Mouse (Mus musculus) urinary bladder, postnatal 36 days (tissue): Measurements from ENCODE around the gene Casc3.

ENCODE experiments used
- DNase-seq, 2 experiments: peaks; one replicate each; pipeline ENCODE4 v3.0.0; 2022; ENCODE audit warnings: low spot score in 2 of 2, mixed read lengths in 1 of 2

Gene Casc3

GRCm38 (mm10) chr11:98772667-98773171 is 32.0 kb upstream of the Casc3 start:
- peak; percentile 68 to 81 for DNase-seq

GRCm38 (mm10) chr11:98773635-98774295 is 30.9 kb upstream of the Casc3 start:
- DNase-seq, result peak; percentile 100

GRCm38 (mm10) chr11:98774582-98775347 is 29.9 kb upstream of the Casc3 start, which contains the start of gene Nr1d1:
Gene Nr1d1 (minus strand): TSS chr11:98775333.
- DNase-seq, result no peak

- peak; percentile 99 to 100 for DNase-seq
Measured at GRCm38 (mm10) chr11:98775348-98776051, 29.2 kb upstream of the Casc3 start.

- no peak for DNase-seq
Measured at GRCm38 (mm10) chr11:98776052-98776764, 28.5 kb upstream of the Casc3 start.

DNA sequence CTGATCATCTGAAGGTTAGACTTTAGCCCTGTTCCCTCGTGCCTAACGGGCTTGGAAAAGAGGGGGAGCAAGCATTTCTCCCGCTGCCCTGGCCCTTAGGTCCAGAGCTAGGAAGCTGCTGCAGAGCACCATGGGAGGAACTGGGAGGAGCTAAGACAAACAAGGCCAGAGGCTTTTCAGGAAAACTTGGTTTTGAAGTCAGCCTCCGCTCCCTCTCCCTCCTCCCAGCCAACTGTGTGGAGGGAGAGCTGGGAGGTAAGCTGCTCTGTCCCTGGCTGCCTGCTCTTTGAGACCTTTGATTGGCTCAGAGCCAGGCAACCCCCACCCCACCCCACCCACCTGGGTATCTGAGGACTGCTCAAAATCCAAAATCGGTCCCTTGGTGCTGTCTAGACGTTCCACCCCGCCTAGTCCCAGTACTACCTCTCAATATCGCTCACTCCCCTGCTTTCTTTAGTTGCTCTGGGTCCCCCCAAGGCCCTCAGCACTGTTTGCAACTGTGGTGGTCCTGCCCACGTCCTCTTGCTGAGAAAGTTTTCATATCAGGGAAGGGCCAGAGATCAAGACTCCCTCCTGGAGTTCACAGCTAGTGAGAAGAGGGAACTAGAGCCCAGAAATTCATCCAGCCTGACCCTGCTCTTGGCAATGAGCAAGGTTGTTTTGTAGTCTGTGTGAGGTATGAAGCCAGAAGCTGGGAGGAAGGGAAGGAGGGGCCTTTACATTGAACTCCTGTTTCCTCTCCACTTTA is 27.7 kb upstream of the Casc3 start:
- peak; percentile 41 to 65 for DNase-seq

DNA sequence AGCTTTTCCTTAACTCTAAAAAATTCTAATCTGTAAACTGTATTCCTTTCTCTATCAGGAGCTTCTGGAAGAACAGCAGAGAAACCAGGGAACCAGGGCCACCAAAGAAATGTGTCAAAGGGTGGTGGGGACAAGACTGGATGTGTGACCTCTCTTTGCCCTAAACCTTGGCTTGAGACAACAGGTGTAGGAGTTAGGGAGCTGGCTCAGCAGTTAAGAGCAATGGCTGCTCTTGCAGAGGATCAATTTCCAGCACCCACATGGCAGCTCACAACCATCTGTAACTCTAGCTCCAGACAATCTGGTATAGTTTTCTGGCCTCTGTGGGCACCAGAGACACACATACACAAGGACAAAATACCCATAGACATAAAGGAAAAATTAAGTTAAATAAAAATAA is 26.8 kb upstream of the Casc3 start:
- no peak for DNase-seq

GRCm38 (mm10) chr11:98781851-98782512 is 22.7 kb upstream of the Casc3 start:
- DNase-seq, result peak in 1 of 2 experiments; percentile 56

- DNase-seq, result no peak
Measured at GRCm38 (mm10) chr11:98782651-98783235, 22.0 kb upstream of the Casc3 start.

DNA sequence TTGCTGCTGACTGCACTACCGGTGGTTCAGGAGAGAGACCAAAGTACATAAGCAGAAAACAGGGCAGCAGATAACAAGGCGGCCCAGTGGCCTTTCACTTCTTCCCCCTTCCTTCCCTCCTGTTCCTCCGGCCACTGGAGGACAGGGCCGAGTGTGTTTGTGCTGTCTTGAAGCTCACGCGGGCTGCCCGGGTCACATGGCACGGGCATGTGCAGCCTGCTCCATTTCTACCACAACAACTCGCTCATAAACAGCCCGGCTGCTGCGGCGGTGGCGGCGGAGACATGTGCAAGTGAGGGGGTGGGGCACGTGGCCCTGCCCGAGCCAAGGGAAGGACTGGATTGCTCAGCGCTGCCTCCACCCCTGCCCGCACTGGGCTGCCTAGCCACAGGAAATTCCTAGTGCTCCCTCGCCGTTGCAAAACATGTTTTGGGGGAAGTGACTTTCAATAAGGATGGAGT is 21.4 kb upstream of the Casc3 start:
- peak; percentile 92 to 99 for DNase-seq

GRCm38 (mm10) chr11:98784139-98784538 is 20.6 kb upstream of the Casc3 start:
- no peak for DNase-seq

DNA sequence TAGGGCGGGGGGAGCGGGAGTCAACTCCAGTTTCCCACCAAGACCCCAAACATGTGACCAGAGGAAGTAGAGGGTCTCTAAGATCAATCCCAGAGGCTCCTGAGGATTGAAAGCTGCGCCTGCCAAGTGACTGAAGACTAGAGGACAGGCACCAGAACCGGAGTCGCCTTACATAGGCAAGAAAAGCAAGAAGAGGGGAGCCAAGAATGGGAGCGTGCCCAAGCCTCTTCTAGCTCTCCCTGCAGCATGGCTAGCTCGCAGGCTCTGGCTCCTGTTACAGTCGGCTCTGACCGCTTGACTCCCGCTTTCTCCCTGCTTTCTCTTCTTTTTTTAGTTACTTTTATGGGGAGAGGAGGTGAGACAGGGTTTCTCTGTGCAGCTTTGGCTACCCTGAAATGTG is 19.5 kb upstream of the Casc3 start:
- DNase-seq, result no peak

GRCm38 (mm10) chr11:98785772-98786281 is 18.9 kb upstream of the Casc3 start:
- peak; percentile 47 to 78 for DNase-seq

GRCm38 (mm10) chr11:98786359-98787214 is 18.1 kb upstream of the Casc3 start:
- peak; percentile 92 to 97 for DNase-seq

DNA sequence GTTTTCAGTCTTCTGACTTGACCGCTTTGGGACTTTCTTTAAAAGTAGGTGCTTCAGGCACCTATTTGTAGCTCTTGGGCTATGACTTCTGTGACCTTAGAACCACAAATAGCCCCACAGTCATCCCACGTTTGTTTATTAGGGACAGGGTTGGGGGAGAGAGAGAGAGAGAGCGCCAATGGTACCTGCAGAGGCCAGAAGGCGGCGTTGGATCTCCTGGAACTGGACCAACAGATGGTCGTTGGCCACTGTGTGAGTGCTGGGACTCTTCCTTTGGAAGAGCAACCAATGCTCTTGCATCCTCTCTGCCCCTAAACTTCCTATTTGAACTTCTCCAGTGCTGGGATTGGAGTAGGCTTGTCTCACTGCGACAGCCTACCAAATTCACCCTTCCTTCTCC is 17.5 kb upstream of the Casc3 start:
- no peak for DNase-seq

- DNase-seq, result no peak
Measured at GRCm38 (mm10) chr11:98787691-98788090, 17.0 kb upstream of the Casc3 start.

DNA sequence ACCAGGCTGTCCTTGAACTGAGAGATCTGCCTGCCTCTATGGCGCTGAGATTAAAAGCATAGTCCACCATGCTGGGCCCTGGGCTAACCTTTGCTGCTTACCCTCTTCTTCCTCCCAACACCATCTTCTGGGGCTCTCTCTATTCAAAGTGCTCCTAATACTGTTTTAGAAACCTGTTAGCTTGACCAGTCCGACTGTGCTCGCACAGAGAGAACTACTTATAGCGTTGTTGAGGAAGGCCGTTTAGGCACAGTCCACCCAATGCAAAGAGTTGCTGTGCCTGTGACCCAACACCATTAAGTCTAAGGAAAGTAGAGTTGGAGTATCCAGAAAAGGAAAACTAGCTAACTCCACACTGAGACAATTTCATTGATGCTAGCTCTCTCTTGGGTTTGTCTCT is 16.6 kb upstream of the Casc3 start:
- no peak for DNase-seq

DNA sequence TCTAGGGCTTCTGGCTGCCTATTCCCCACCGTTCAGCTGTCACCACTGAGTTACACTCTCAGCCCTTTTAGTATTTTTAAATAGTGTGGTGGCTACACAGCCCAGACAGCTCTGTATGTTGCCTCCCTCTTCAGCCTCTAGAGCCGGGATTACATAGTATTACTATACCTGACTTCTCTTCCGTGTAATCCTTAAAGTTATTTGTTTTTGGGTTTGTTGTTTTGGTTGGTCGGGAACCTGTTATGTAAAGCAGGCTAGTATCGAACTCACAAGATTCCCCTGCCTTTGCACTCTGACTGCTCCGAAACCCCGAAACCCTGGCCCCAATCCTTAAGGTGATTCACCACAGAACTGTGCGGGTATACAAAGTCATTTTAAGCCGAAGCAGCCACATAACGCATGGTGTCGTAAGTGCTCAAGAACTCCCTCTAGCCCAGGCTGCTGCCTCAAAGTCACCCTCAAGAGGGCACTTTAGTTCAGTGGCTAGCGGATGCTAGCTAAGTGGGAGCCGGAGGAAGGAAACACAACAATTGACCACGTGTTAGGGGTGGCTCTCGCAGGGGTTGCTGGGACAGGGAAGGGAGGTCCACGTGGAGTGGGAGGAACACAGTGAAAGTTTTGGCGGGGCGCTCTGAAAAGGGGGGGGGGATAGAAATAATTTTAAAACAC is 16.0 kb upstream of the Casc3 start:
- peak; percentile 82 to 90 for DNase-seq
